Mouse (Mus musculus): ENCODE measurements around the gene Spaca1.
"Not testable (repeated sequence)": the region's sequence is repeated elsewhere in the genome, so short reads cannot be mapped to it uniquely, and the experiment has no call there.

The Spaca1 gene

DNA sequence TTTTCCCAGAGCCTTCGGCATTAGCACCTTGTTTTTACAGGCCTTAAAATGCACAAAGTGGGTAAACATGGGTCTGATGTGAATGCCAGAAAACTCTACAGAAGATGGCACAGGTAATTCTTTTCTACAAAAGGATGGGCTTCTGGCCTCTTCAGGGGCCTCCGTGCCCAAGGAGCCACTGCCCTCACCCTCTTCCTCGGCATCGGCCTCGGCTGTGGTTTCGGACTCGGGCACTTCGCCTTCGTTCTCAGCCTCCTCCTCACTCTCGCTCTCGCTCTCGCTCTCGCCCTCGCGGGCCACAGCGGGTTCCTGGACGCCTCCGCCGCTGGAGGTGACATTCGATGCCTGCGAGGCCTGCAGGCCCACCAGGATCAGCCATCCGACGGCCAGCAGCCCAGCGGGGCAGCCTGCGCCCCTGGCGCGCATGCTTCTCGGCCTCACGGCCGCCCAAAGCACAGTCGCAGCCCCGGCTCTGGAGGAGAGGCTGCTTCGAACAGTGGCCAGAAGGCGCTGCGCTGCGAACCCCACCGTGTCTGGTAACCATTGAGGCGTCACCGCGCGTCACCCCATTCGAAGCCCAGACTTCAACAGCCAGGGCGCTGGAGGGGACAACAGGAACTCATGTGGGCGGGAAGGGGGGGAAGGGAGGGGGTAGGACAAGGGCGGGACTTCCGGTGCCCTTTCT lies at the start of gene Spaca1:
Gene Spaca1, minus strand, starts transcription at position 621 of the 685 bp plus-strand sequence.
- no peak for DNase-seq (ENCODE audit: low read depth, low spot score)

DNA sequence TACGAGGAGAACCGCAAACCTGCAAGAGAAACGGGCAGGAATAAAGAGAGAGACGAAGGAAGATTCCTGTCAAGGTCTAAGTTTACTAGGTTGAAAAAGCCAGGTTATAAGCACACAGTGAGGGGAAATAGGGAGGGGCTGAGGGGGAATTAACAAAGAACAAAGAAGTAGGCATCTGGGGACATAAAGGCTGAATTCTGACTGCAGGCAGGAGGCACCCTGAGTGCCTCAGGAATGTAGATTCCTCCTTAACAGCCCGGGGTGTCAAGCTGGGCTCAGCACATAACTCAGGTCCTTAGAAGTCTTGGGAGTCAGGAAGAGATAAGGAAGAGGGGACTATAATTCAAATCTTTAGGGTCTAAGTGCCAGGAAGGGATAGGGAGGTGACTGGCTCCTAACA lies 37.3 kb upstream of the Spaca1 start:
- DNase-seq (ENCODE audit: low read depth, low spot score), result not testable (repeated sequence)

DNA sequence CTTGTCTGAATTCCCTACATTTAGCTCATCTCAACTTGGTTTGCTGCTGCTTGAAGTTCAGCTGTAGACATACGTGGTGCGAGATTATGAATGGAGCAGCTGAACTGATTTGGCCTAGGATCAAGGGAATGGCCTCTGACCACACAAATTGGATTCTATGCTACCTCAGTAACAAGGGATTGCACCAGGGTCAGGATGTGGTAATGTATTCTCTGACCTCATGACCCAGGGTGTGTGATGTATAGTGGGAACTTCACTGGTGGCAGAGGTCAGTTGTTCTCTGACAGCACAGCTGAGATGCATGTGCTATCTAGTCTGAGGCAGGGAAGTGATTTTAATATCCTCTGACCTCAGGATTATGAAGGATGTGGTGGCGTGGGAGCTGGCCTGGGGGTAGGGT lies 31.1 kb upstream of the Spaca1 start:
- no peak for DNase-seq (ENCODE audit: low read depth, low spot score)

DNA sequence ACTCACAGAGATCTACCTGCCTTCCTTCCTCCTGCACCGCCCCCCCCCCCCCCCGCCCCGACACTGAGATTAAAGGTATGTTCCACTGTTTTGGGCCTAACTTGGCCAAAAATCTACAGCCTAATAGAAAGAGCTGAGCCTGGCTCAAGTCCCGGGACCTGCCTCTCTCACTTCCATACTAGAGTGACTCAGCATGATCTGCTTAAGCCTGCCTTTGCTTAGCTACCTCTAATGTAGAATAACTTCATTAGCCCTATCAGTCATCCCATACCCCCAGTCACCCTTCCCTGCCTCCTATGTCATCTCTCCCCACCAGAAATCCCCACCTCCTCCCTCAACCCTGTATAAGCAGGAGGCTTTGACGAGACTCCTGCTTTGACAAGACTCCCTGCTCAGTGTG lies 19.0 kb upstream of the Spaca1 start:
- no peak for DNase-seq (ENCODE audit: low read depth, low spot score)

DNA sequence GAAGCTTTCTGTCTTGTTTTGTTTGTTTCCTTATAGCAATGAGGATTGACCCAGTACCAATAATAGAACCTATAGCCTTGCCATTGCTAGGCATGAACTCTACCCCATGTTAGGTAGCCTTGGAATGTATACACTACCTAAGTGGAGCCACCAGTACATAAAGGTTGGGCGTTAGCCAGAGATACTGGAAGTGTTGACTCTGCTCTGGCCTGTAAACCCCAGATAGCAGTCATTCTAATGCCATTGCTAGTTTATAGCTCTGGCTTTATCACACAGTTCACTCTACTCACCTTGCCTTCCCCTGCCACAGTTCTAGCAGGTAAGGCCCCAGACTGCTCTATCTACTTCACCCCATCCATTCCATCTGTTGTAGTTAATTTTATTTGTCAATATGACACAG lies 8.3 kb upstream of the Spaca1 start:
- DNase-seq (ENCODE audit: low read depth, low spot score), result no peak

DNA sequence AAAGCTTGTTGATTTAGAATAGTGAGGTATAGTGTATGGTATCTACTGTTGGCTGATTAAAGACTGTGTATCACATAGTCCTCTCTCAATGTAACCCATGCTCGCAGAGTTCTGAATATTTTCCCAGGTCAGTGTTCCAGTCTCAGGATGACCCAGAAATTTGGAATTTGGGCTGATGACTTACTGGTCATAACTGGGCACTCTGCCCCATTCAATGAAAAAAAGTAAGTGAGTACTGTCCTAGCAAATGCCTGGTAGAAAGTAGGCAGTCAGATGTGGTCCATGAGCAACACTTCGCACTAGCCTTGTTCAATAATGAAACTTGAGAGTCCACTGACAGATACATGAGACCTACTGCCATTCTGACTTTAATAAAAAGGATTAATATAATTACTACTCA lies 23.2 kb downstream of the Spaca1 start:
- no peak for DNase-seq (ENCODE audit: low read depth, low spot score)

DNA sequence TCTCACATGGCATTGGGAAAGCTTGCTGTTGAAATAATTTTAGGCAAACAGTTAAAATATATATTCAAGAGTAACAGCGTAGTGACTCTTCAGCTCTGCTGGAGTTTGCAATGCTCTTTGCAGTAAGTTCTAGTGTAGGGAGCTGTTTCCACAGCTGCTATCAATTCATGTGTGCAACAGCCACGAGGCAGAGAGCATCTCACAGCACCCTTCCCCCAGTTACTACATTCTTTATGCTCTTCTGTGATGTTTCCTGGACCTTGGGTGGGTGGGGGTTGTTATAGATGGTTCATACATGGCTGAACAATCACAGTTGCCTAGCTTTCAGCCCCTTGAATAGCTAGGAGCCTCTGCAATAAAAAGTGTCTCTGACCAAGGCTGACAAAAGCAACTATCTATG lies 28.5 kb downstream of the Spaca1 start:
- DNase-seq (ENCODE audit: low read depth, low spot score), result no peak

DNA sequence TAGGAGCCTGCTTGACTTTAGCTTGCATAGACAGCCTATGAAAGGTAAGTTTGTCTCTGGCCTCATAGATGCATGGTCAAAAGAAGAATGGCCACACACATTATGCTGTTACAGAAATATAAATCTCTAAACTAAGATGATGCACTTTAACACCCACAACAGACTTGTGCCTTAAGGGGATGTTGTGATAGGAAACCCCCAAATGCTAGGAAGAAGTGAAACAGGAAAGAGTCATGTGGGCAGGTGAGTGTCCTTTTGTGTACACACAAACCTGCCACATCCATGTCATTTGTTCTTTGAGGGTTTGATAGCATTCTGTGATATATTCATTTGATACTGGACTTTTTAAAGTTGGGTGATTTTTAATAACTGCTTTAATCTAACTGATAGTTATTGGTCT lies 53.6 kb downstream of the Spaca1 start:
- no peak for DNase-seq (ENCODE audit: low read depth, low spot score)

DNA sequence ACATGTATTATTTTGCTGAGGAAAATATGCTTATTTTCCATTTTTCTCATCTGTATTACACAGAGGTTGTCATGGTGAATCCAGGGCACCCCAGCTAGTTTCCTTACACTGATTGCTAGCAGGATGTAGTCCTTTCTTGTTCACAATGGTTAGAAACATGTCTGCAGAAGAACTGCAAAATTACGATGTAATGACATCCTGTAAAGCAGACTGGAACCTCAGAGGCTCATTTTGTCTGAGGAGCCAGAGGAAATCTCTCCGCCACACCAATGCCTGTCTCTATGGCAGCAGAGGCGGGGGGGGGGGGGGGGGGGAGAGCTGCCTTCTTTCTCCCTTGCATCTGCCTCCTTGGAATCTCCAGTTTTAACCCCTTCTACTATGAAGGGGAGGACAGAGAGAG lies 57.3 kb downstream of the Spaca1 start:
- no peak for DNase-seq (ENCODE audit: low read depth, low spot score)

DNA sequence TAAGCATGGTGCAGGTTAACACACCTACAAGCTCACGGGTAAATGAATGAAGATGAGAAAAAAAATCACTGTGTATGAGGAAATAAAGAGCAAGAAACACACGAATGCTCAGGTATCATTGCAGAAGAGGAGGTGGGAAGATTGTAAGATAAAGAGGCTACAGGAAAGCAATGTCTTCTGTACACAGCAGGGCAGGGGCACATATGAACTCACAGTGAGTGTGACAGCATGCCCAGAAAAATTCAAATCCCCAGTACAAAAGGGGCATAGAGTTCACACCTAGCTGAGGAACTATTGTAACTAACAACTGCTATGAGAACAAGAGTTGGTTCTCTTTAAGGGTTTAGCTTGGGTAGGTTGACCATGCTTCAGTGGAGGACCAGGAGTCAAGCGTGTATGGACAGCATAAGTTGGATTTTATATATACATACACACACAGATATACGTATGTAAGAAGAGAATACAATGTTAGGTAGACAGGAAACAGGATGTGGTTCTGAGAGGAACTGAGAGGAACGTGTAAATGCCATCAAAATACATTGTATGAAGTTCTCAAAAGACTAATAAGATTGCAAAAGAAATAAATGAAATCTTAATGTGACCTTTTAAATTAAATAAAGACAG lies 61.4 kb downstream of the Spaca1 start:
- DNase-seq (ENCODE audit: low read depth, low spot score), result no peak

Measured in brain, embryonic 18.5 days (tissue).